Mouse (Mus musculus) monocyte, adult 2 months (primary cell): ENCODE data around the gene Tmem238.

Source experiments
- DNase-seq, 2 experiments: peaks; one replicate each; pipeline ENCODE4 v3.0.0; 2022; ENCODE audit warnings: low spot score in 2 of 2, low read depth in 1 of 2

The Tmem238 gene

DNA sequence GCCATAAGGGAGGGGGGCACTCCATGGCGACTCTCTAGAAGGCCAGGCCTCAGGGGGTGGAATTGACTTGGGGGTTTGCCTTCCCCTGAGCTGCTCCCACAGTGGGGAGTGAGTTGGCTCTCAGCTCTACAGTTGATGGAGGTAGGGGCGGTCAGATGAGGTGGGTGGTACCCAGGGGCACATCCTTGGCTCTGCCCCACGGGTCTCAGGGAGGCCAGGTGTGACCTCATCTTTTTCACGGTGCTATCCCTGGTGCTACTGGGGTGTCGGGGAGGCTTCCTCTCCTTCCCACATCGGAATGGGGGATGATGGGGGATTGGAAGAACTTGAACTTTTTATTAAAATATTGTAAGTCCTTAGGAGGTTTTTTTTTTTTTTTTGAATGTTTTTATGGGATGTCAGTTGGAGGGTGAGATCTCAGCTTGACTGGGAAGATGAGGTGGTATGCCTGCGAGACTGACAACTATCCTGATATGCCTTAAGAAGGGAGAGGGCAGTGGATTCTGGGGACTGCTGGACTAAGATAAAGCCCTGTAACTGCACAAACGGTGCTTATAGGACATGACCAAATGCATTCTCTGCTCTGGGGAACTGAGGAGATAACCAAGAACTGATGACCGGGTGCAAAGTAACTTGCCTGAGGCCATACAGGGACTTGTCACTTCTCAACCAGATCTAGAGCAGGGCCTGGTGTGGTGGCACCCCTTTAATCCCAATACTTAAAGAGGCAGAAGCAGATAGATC lies 42.1 kb downstream of the Tmem238 start:
- no peak for DNase-seq

DNA sequence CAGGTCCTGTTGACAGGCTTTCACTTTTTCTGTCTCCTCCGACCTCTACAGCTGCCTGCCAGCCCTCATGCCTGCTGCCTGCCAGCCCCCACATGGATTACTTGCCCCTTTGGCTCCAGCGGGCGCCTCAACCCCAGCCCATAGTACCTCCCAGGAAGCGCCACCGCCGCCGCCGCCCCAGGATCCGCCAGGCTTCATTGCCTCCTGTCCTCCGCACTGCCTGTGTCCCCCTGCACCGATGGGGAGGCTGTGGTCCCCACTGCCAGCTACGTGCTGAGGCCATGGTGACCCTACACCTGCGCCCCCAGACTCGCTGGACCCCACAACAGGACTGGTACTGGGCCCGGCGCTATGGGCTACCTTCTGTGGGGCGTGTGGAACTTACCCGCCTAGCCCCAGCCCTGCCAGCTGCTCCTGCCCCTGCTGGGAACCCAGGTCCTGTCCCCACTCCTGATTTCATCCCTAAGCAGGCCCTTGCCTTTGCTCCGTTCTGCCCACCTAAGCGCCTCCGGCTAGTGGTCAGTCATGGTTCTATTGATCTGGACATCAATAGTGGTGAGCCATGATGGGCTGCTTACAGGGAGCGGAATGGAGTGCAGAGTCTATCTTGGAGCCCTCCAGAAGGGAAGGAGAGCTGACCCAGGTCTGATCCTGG lies 43.0 kb downstream of the Tmem238 start:
- no peak for DNase-seq

DNA sequence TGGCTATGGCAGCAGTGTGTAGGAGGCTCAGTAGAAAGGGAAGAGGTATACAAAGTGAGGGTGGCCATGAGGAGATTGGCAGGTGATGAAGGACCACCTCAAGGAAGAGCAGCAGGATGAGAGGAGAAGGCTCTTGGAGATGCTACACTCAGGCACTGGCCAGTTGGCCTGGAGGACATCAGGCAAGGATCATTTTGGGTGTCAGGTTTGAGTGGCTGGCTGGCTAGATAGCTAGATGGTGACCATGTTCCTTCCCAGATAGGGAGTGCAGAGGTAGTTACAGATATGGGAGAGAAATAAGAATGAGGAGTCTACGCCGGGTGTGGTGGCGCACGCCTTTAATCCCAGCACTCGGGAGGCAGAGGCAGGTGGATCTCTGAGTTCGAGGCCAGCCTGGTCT lies 44.6 kb downstream of the Tmem238 start:
- DNase-seq, result no peak

DNA sequence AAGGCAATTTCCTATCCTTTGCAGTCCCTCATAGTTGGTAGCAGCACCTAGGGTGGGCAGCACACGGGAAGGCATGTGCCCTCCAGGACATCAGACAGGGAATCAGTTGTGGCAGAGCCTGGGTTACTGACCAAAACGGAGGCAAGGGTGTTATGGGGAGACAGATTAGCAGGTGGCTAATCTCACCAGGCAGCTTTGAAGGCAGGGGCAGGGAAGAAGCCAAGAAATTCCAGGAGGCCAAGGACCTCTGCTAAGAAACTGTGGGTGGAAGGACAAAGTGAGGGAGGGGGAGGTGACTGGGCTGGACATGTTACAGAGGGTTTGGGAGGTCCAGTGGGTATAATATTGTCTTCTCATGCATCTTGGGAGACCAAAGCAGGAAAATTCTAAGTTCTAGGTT lies 46.1 kb downstream of the Tmem238 start:
- no peak for DNase-seq

DNA sequence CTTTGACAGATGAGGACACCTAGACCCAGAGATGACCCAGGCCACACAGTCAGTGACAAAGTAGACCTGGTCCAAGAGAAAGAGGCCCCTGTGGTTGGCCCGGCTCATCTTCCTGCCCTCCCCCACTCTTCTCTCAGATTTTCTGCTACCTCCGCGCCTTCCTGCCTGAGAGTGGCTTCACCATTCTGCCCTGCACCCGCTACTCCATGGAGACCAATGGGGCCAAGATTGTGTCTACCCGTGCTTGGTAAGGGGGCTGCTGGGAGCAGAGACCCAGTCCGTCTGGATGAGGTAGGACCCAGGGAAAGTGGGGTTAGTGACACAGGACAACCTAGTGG lies 47.0 kb downstream of the Tmem238 start:
- no peak for DNase-seq

DNA sequence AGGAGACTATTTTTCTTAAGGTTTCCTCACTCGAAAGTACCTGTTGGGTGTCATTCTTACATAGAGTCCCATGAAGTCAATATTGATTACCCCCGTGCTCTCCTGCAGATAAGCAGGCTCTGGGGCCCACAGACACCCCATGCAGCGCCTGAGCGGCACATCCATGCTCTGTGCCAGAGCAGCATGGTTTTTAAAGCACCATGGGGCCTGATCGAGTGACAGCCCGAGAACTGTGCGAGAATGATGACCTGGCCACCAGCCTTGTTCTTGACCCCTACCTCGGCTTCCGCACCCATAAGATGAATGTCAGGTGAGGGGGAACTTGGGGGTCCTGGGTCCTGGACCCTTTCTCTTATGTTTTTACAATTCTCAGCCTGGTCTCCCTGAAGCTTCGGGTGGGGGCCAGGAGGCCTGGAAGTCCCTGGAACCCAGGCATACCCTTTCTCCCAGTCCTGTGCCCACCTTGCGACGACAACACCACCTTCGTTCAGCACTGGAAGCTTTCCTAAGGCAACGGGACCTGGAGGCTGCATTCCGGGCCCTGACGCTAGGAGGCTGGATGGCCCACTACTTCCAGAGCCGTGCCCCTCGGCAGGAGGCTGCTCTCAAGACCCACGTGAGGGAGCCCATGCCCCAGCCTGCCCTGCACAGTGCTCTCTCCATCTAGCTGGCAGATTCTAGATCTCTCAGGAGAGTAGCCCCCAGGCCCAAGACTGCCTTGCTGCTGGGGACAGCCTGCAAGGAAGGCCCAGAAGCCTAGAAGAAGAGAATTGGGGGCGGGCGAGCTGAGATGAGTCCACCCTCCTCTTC lies 47.6 kb downstream of the Tmem238 start:
- no peak for DNase-seq

DNA sequence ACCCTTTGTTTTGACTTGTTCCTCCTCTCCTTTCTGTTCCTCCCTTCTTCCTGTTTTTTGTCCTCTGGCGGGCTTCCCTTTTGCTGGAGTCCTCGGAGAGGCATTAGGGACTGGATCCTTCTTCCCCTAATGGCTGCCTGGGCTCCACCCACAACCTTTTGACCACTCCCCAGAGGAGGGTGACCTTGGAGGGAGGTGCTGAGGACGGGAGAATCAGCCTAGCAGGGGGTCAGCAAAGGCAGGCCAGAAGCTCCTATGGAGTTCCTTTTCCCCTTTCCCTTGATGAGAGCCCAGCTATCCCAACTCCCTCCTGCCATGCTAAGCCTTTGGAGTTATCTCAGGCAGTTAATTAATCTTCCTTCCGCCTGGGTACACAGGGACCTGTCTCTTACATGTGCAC lies 48.3 kb downstream of the Tmem238 start:
- peak; percentile 41 to 44 for DNase-seq

DNA sequence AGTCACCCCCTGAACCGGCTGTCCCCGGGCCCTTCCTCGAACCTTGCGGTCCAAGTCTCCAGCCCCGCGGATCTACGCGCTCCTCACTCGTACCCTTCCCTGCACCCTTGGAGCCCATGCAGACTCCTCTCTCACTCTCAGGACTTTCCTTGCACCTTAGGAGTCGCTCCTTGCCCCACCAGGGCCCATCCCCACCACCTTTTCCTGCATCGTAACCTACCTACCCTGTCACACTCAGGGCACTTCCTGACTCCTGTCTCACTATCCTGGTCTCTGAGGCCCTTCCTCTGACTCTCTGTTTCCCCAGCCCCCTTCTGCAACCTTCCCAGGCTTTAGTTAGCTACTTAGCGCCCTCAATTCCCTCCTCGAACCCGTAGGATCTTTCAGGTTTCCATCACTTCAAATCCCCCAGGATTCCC lies 49.1 kb downstream of the Tmem238 start:
- DNase-seq, result no peak

DNA sequence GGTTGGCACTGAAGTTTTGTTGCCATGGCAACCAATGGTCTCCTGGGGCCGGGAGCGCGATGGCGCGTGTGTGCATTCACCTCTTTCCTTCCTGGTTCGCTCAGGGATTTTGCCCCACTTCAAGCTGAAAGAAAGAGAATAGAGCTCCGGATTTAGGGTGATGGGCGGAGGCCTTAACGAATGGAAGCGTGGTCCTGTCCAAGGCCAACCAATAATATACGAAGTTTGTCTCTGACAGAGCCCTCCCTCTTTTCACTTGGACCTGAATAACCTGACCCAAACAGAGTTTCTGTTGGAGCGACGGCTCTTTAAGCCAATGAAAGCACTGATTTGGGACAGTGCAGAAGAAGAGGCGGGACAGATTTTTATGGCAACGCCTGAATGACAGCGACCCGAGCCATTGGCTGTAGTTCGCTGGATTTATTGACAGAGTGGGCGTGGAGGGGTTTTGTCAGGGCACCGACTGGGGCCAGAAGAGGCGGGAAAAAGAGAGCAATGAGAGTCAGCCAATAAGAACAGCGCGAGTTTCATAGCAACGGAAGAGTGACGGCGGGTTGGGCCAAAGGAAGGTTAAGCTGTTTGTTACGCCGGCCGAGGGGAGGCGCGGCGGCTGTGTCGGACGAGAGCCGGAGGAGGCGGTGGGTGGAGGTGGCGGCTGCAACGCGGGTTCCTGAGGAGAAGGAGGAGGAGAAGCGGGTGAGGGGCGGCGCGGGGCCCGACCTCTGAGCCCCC lies 49.7 kb downstream of the Tmem238 start, which contains the start of gene Kmt5c:
Gene Kmt5c (plus strand): TSS at position 572 of the 732 bp plus-strand sequence.
- DNase-seq, result peak; percentile 93 to 97

DNA sequence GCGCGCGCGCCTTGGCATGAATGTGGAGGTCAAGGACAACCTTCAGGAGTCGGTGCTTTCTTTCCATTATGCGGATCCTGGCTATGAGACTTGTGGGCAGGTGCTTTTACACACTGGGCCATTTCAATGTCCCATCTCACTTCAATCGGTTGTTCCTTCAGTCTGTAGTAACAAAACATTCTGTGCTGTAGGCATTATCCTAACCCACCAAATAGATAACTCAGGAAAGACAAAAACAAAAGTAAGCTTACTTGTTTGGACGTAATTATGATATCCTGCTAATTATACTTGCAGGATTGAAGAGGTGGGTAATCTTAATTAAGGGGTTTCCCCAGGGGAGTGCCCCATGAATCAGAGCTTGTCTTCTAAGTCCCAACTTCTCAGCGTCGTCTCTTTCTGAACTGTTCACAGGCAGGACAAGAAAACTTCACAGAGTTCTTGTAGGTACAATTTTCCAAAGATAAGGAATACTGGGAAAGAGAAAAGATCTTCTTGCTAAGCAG lies 50.4 kb downstream of the Tmem238 start:
- no peak for DNase-seq
